Mouse (Mus musculus): ENCODE data around the gene Litaf. TPM values are rescaled to one million over a fixed set of nuclear protein-coding genes. Genes with fewer than 3 reads are reported as not detected.

The Litaf gene
- polyA plus RNA-seq, 1 experiment from 2014 or later, result 69.5 TPM

GRCm38 (mm10) chr16:11051134-11051533 is 14.8 kb downstream of the Litaf start:
- DNase-seq (ENCODE audit: low spot score), result no peak
- WGBS, result 85% methylated on average over 11 of the region's 11 CpGs
- Histone ChIP-seq H3K9me3 (ENCODE audit: control insufficient read depth, low read length) (no peaks in the 10 kb centered on the region), H3K27me3 (ENCODE audit: control insufficient read depth, insufficient read depth, low read length) (no peaks in the 10 kb centered on the region), H3K27ac (replicated peaks) (no peak overlapping the region), H3K36me3 (ENCODE audit: control insufficient read depth, insufficient read depth, low read length) (no peaks in the 10 kb centered on the region), H3K4me1 (replicated peaks; ENCODE audit: control insufficient read depth, insufficient read depth) (no peaks in the 10 kb centered on the region), H3K4me3 (ENCODE audit: low read depth, low read length) (no peak overlapping the region), H3K9ac (ENCODE audit: low read length) (no peak overlapping the region), H3K4me2 (replicated peaks; ENCODE audit: low read depth) (no peak overlapping the region)
- TF ChIP-seq EP300 (optimal IDR thresholded peaks at IDR 0.05), result no peak
- no peak for TF ChIP-seq CTCF (IDR thresholded peaks at IDR 0.05; ENCODE audit: low read depth)
- no peak for ATAC-seq (ENCODE audit: low FRiP score, low TSS enrichment)

GRCm38 (mm10) chr16:11050226-11050625 is 15.7 kb downstream of the Litaf start:
- WGBS, result 80% methylated on average over 2 of the region's 2 CpGs
- H3K9ac ChIP-seq (ENCODE audit: low read length), result no peak overlapping the region
- H3K36me3 ChIP-seq (ENCODE audit: control insufficient read depth, insufficient read depth, low read length), result no peaks in the 10 kb centered on the region
- no peak overlapping the region for H3K4me2 ChIP-seq (replicated peaks; ENCODE audit: low read depth)
- TF ChIP-seq EP300 (optimal IDR thresholded peaks at IDR 0.05) (no peak), CTCF (IDR thresholded peaks at IDR 0.05; ENCODE audit: low read depth) (no peak)
- H3K9me3 ChIP-seq (ENCODE audit: control insufficient read depth, low read length), result no peaks in the 10 kb centered on the region
- H3K27ac ChIP-seq (replicated peaks), result no peak overlapping the region
- ATAC-seq (ENCODE audit: low FRiP score, low TSS enrichment), result no peak
- no peak for DNase-seq (ENCODE audit: low spot score)
- no peaks in the 10 kb centered on the region for H3K4me1 ChIP-seq (replicated peaks; ENCODE audit: control insufficient read depth, insufficient read depth)
- H3K27me3 ChIP-seq (ENCODE audit: control insufficient read depth, insufficient read depth, low read length), result no peaks in the 10 kb centered on the region
- H3K4me3 ChIP-seq (ENCODE audit: low read depth, low read length), result no peak overlapping the region

GRCm38 (mm10) chr16:11047130-11047529 is 18.8 kb downstream of the Litaf start:
- H3K9ac ChIP-seq (ENCODE audit: low read length), result no peak overlapping the region
- H3K4me2 ChIP-seq (replicated peaks; ENCODE audit: low read depth), result no peak overlapping the region
- H3K36me3 ChIP-seq (ENCODE audit: control insufficient read depth, insufficient read depth, low read length), result no peaks in the 10 kb centered on the region
- ATAC-seq (ENCODE audit: low FRiP score, low TSS enrichment) (no peak), DNase-seq (ENCODE audit: low spot score) (no peak)
- no peaks in the 10 kb centered on the region for H3K4me1 ChIP-seq (replicated peaks; ENCODE audit: control insufficient read depth, insufficient read depth)
- no peaks in the 10 kb centered on the region for H3K9me3 ChIP-seq (ENCODE audit: control insufficient read depth, low read length)
- no peak overlapping the region for H3K27ac ChIP-seq (replicated peaks)
- WGBS, result 68% methylated on average over 7 of the region's 7 CpGs
- H3K4me3 ChIP-seq (ENCODE audit: low read depth, low read length), result no peak overlapping the region
- no peaks in the 10 kb centered on the region for H3K27me3 ChIP-seq (ENCODE audit: control insufficient read depth, insufficient read depth, low read length)
- no peak for TF ChIP-seq CTCF (IDR thresholded peaks at IDR 0.05; ENCODE audit: low read depth)
- no peak for TF ChIP-seq EP300 (optimal IDR thresholded peaks at IDR 0.05)

GRCm38 (mm10) chr16:11046437-11046836 is 19.5 kb downstream of the Litaf start:
- WGBS, result 71% methylated on average over 7 of the region's 7 CpGs
- Histone ChIP-seq H3K9ac (ENCODE audit: low read length) (no peak overlapping the region), H3K4me3 (ENCODE audit: low read depth, low read length) (no peak overlapping the region), H3K27ac (replicated peaks) (no peak overlapping the region), H3K36me3 (ENCODE audit: control insufficient read depth, insufficient read depth, low read length) (no peaks in the 10 kb centered on the region), H3K27me3 (ENCODE audit: control insufficient read depth, insufficient read depth, low read length) (no peaks in the 10 kb centered on the region), H3K4me2 (replicated peaks; ENCODE audit: low read depth) (no peak overlapping the region), H3K9me3 (ENCODE audit: control insufficient read depth, low read length) (no peaks in the 10 kb centered on the region), H3K4me1 (replicated peaks; ENCODE audit: control insufficient read depth, insufficient read depth) (no peaks in the 10 kb centered on the region)
- ATAC-seq (ENCODE audit: low FRiP score, low TSS enrichment), result peak; percentile 56; the same call in 1 of the 2 replicates
- TF ChIP-seq EP300 (optimal IDR thresholded peaks at IDR 0.05) (no peak), CTCF (IDR thresholded peaks at IDR 0.05; ENCODE audit: low read depth) (no peak)
- no peak for DNase-seq (ENCODE audit: low spot score)

- DNase-seq (ENCODE audit: low spot score) (no peak), ATAC-seq (ENCODE audit: low FRiP score, low TSS enrichment) (no peak)
- Histone ChIP-seq H3K4me2 (replicated peaks; ENCODE audit: low read depth) (no peak overlapping the region), H3K27ac (replicated peaks) (no peak overlapping the region), H3K4me3 (ENCODE audit: low read depth, low read length) (no peak overlapping the region), H3K36me3 (ENCODE audit: control insufficient read depth, insufficient read depth, low read length) (no peaks in the 10 kb centered on the region), H3K4me1 (replicated peaks; ENCODE audit: control insufficient read depth, insufficient read depth) (no peaks in the 10 kb centered on the region), H3K9ac (ENCODE audit: low read length) (no peak overlapping the region), H3K27me3 (ENCODE audit: control insufficient read depth, insufficient read depth, low read length) (no peaks in the 10 kb centered on the region), H3K9me3 (ENCODE audit: control insufficient read depth, low read length) (no peaks in the 10 kb centered on the region)
- TF ChIP-seq CTCF (IDR thresholded peaks at IDR 0.05; ENCODE audit: low read depth) (no peak), EP300 (optimal IDR thresholded peaks at IDR 0.05) (no peak)
- WGBS, result 75% methylated on average over 5 of the region's 5 CpGs
Measured at GRCm38 (mm10) chr16:11043239-11043638, 22.7 kb downstream of the Litaf start.

- no peak overlapping the region for H3K4me2 ChIP-seq (replicated peaks; ENCODE audit: low read depth)
- no peak overlapping the region for H3K27ac ChIP-seq (replicated peaks)
- no peaks in the 10 kb centered on the region for H3K4me1 ChIP-seq (replicated peaks; ENCODE audit: control insufficient read depth, insufficient read depth)
- ATAC-seq (ENCODE audit: low FRiP score, low TSS enrichment) (no peak), DNase-seq (ENCODE audit: low spot score) (no peak)
- H3K9me3 ChIP-seq (ENCODE audit: control insufficient read depth, low read length), result no peaks in the 10 kb centered on the region
- 81% methylated on average over 2 of the region's 2 CpGs for whole genome bisulfite sequencing
- no peak overlapping the region for H3K9ac ChIP-seq (ENCODE audit: low read length)
- no peak overlapping the region for H3K4me3 ChIP-seq (ENCODE audit: low read depth, low read length)
- no peaks in the 10 kb centered on the region for H3K27me3 ChIP-seq (ENCODE audit: control insufficient read depth, insufficient read depth, low read length)
- no peaks in the 10 kb centered on the region for H3K36me3 ChIP-seq (ENCODE audit: control insufficient read depth, insufficient read depth, low read length)
- no peak for TF ChIP-seq CTCF (IDR thresholded peaks at IDR 0.05; ENCODE audit: low read depth)
- no peak for TF ChIP-seq EP300 (optimal IDR thresholded peaks at IDR 0.05)
Measured at GRCm38 (mm10) chr16:11040603-11041002, 25.4 kb downstream of the Litaf start.

All from stomach, postnatal 0 days (tissue).